Mouse (Mus musculus): ENCODE measurements around the gene Zmynd11. TPM values are rescaled to one million over a fixed set of nuclear protein-coding genes. Genes with fewer than 3 reads are reported as not detected.

Gene Zmynd11
- total RNA-seq (2023), result 100 to 1,000 TPM; 107 to 108 TPM

DNA sequence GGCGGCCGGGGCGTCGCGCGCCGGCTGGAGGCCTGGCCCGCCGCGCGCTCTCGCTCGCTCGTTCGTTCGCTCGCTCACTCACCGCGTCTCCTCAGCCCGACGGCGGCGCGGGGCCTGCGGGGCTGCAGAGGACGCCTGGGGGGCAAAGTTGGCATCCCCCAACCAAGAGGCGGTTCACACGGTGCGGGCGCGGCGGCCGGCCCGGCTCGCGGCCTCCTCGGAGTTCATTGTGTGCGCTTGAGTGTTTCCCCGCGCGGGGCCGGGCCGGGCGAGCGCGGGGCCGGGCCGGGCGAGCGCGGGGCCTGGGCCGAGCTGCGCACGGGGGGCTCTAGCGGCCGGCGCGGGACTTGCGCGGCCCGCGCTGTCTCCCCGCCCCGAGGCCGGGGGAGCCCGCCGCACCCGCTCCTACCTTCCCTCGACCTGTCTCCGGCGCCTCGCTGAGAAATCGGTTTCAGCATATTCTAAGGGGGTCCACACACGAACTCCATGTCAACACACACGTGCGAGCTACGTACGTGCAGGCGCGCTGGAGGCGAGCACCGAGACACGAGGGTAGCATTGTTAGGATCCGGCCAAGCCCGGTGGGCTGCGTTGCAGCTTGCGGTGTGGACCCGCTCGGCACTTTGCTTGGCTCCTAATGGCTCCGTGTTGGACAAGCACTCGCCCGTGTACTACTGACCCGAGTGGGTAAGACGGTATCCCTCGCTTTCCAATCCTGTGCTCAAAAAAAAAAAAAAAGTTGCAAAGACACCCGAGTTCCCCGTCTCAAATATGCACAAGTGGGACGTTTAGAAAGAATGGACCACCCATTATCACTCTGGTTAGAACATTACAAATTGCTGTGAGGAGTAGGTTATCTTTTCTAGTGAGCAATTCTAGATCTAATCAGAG, at the start of gene Zmynd11:
Gene Zmynd11, minus strand, starts transcription at position 685 of the 891 bp plus-strand sequence.

Data from neutrophil, adult 83 days (primary cell).